Mouse (Mus musculus) heart, embryonic 12.5 days (tissue): Measurements from ENCODE around the gene Tjp1. TPM values are rescaled to one million over a fixed set of nuclear protein-coding genes. Genes with fewer than 3 reads are reported as not detected.
A peak's percentile ranks its signal among the peaks of the same experiment; 100 is the strongest.

Experiments
- ATAC-seq: fragments of 200-750 bp; cut with Nextera tagmentation; 2 replicates; pipeline ENCODE4 v1.8.0; 2017; ENCODE audit warnings: moderate TSS enrichment, moderate library complexity; ENCODE audit not compliant: insufficient number of reproducible peaks, low FRiP score
- H3K27ac ChIP-seq: fragments of 300-500 bp; sonication (generic); 2 replicates; pipeline ENCODE4 v1.5.1; 2016; ENCODE audit warnings: mild to moderate bottlenecking, moderate library complexity; ENCODE audit not compliant: poor library complexity, severe bottlenecking
- H3K27me3 ChIP-seq: fragments of 300-500 bp; sonication (generic); replicated peaks from 2 replicates; pipeline ENCODE4 v1.6.1; 2016; ENCODE audit warnings: mild to moderate bottlenecking, moderate library complexity
- H3K36me3 ChIP-seq: fragments of 300-500 bp; sonication (generic); 2 replicates; pipeline ENCODE4 v1.6.1; 2016; ENCODE audit warnings: mild to moderate bottlenecking, moderate library complexity
- H3K4me1 ChIP-seq: fragments of 300-500 bp; sonication (generic); replicated peaks from 2 replicates; pipeline ENCODE4 v1.6.1; 2016; ENCODE audit warnings: mild to moderate bottlenecking
- H3K4me2 ChIP-seq: fragments of 300-500 bp; sonication (generic); 2 replicates; pipeline ENCODE4 v1.6.1; 2016; ENCODE audit warnings: mild to moderate bottlenecking, moderate library complexity
- H3K4me3 ChIP-seq: fragments of 300-500 bp; sonication (generic); 2 replicates; pipeline ENCODE4 v1.5.1; 2016; ENCODE audit warnings: mild to moderate bottlenecking
- H3K9ac ChIP-seq: fragments of 300-500 bp; sonication (generic); 2 replicates; pipeline ENCODE4 v1.6.1; 2016; ENCODE audit warnings: mild to moderate bottlenecking, moderate library complexity
- H3K9me3 ChIP-seq: fragments of 300-500 bp; sonication (generic); replicated peaks from 2 replicates; pipeline ENCODE4 v1.6.1; 2016; ENCODE audit warnings: mild to moderate bottlenecking, moderate library complexity
- WGBS: fragments of 180-500 bp; shearing (Covaris S2); methylation state at CpG from one replicate; pipeline ENCODE4 v1.1.7; 2016; 5-methylcytosine and 5-hydroxymethylcytosine counted together
- polyA plus RNA-seq: library from polyadenylated mRNA; unstranded; fragments of >200 nt; fragmentation: Nextera tagmentation; extraction: Ambion mirVana; gene quantifications from 2 replicates; pipeline ENCODE4 v1.2.1, GENCODE M21; 2016

Gene Tjp1
- polyA plus RNA-seq, 1 experiment from 2014 or later: 35.5 TPM

- Histone ChIP-seq H3K4me2 (no peak overlapping the region), H3K27me3 (no peaks in the 10 kb centered on the region), H3K9me3 (no peaks in the 10 kb centered on the region), H3K4me1 (peaks cover 32% of the 10 kb centered on the region), H3K4me3 (no peak overlapping the region), H3K27ac (0 out of 2 replicates have a peak overlapping the region, but pooled peaks have one; percentile 5), H3K9ac (0 out of 2 replicates have a peak overlapping the region, but pooled peaks have one; percentile 28), H3K36me3 (no peaks in the 10 kb centered on the region)
- no peak for ATAC-seq
- 62% methylated on average over 1 of the region's 1 CpGs for WGBS
These were observed 171.4 kb downstream of the Tjp1 start for GRCm38 (mm10) chr7:65356204-65356603.

GRCm38 (mm10) chr7:65354908-65355307 lies 172.7 kb downstream of the Tjp1 start:
- Histone ChIP-seq H3K27ac (no peak overlapping the region), H3K4me3 (no peak overlapping the region)
- WGBS: 38% methylated on average over 2 of the region's 2 CpGs

GRCm38 (mm10) chr7:65350348-65351079 lies 177.1 kb downstream of the Tjp1 start:
- H3K4me3 ChIP-seq: no peak overlapping the region
- ATAC-seq: no peak
- no peaks in the 10 kb centered on the region for H3K36me3 ChIP-seq
- 60% methylated on average over 4 of the region's 4 CpGs for WGBS
- H3K27me3 ChIP-seq: no peaks in the 10 kb centered on the region
- peaks cover 19% of the 10 kb centered on the region for H3K4me1 ChIP-seq
- H3K9ac ChIP-seq: no peak overlapping the region
- H3K4me2 ChIP-seq: no peak overlapping the region
- no peak overlapping the region for H3K27ac ChIP-seq
- no peaks in the 10 kb centered on the region for H3K9me3 ChIP-seq

More at GRCm38 (mm10) chr7:65354908-65355307, 172.7 kb downstream of the Tjp1 start:
- no peaks in the 10 kb centered on the region for H3K36me3 ChIP-seq
- H3K9ac ChIP-seq: no peak overlapping the region
- H3K27me3 ChIP-seq: no peaks in the 10 kb centered on the region
- H3K4me2 ChIP-seq: no peak overlapping the region
- no peak for ATAC-seq
- no peaks in the 10 kb centered on the region for H3K9me3 ChIP-seq
- H3K4me1 ChIP-seq: peaks cover 38% of the 10 kb centered on the region

GRCm38 (mm10) chr7:65348540-65348939 lies 179.0 kb downstream of the Tjp1 start:
- H3K9ac ChIP-seq: no peak overlapping the region
- no peaks in the 10 kb centered on the region for H3K36me3 ChIP-seq
- peaks cover 19% of the 10 kb centered on the region for H3K4me1 ChIP-seq
- H3K9me3 ChIP-seq: no peaks in the 10 kb centered on the region
- H3K4me3 ChIP-seq: no peak overlapping the region
- no peak overlapping the region for H3K27ac ChIP-seq
- H3K27me3 ChIP-seq: no peaks in the 10 kb centered on the region
- no peak overlapping the region for H3K4me2 ChIP-seq
- ATAC-seq: no peak

GRCm38 (mm10) chr7:65345314-65345713 lies 182.3 kb downstream of the Tjp1 start:
- H3K4me3 ChIP-seq: no peak overlapping the region
- H3K4me1 ChIP-seq: peaks cover 11% of the 10 kb centered on the region
- 82% methylated on average over 3 of the region's 3 CpGs for WGBS
- H3K9ac ChIP-seq: no peak overlapping the region
- no peak overlapping the region for H3K27ac ChIP-seq
- H3K9me3 ChIP-seq: no peaks in the 10 kb centered on the region
- H3K36me3 ChIP-seq: peaks cover 23% of the 10 kb centered on the region
- H3K4me2 ChIP-seq: no peak overlapping the region
- H3K27me3 ChIP-seq: no peaks in the 10 kb centered on the region
- no peak for ATAC-seq

- Histone ChIP-seq H3K4me2 (no peak overlapping the region), H3K4me3 (no peak overlapping the region), H3K9me3 (no peaks in the 10 kb centered on the region), H3K9ac (no peak overlapping the region), H3K27ac (no peak overlapping the region), H3K4me1 (no peaks in the 10 kb centered on the region), H3K36me3 (peaks cover 67% of the 10 kb centered on the region), H3K27me3 (no peaks in the 10 kb centered on the region)
- no peak for ATAC-seq
- 88% methylated on average over 7 of the region's 7 CpGs for WGBS
These were observed 189.9 kb downstream of the Tjp1 start for GRCm38 (mm10) chr7:65337581-65338270.

- H3K36me3 ChIP-seq: peaks cover 63% of the 10 kb centered on the region
These were observed 194.4 kb downstream of the Tjp1 start for GRCm38 (mm10) chr7:65333081-65333760.

GRCm38 (mm10) chr7:65319047-65319725 lies 208.4 kb downstream of the Tjp1 start:
- H3K4me2 ChIP-seq: no peak overlapping the region
- no peak overlapping the region for H3K9ac ChIP-seq
- H3K9me3 ChIP-seq: no peaks in the 10 kb centered on the region
- peaks cover 65% of the 10 kb centered on the region for H3K36me3 ChIP-seq
- H3K4me1 ChIP-seq: no peaks in the 10 kb centered on the region
- no peaks in the 10 kb centered on the region for H3K27me3 ChIP-seq
- 73% methylated on average over 5 of the region's 5 CpGs for WGBS
- no peak overlapping the region for H3K4me3 ChIP-seq
- no peak overlapping the region for H3K27ac ChIP-seq
- ATAC-seq: no peak

More at GRCm38 (mm10) chr7:65333081-65333760, 194.4 kb downstream of the Tjp1 start:
- H3K4me3 ChIP-seq: no peak overlapping the region
- no peaks in the 10 kb centered on the region for H3K9me3 ChIP-seq
- no peak overlapping the region for H3K4me2 ChIP-seq
- no peak for ATAC-seq
- no peak overlapping the region for H3K27ac ChIP-seq
- WGBS: 75% methylated on average over 2 of the region's 2 CpGs
- H3K4me1 ChIP-seq: no peaks in the 10 kb centered on the region
- H3K27me3 ChIP-seq: no peaks in the 10 kb centered on the region
- no peak overlapping the region for H3K9ac ChIP-seq

GRCm38 (mm10) chr7:65317418-65317817 lies 210.2 kb downstream of the Tjp1 start:
- WGBS: 38% methylated on average over 5 of the region's 5 CpGs
- H3K36me3 ChIP-seq: peaks cover 68% of the 10 kb centered on the region

GRCm38 (mm10) chr7:65315182-65315581 lies 212.4 kb downstream of the Tjp1 start:
- Histone ChIP-seq H3K9me3 (no peaks in the 10 kb centered on the region), H3K4me1 (no peaks in the 10 kb centered on the region), H3K9ac (no peak overlapping the region), H3K36me3 (peaks cover 76% of the 10 kb centered on the region), H3K4me3 (no peak overlapping the region), H3K27me3 (no peaks in the 10 kb centered on the region), H3K27ac (no peak overlapping the region), H3K4me2 (no peak overlapping the region)
- no peak for ATAC-seq
- 89% methylated on average over 2 of the region's 2 CpGs for WGBS

More at GRCm38 (mm10) chr7:65317418-65317817, 210.2 kb downstream of the Tjp1 start:
- Histone ChIP-seq H3K9ac (no peak overlapping the region), H3K4me1 (no peaks in the 10 kb centered on the region), H3K9me3 (no peaks in the 10 kb centered on the region), H3K27ac (no peak overlapping the region), H3K4me2 (no peak overlapping the region), H3K4me3 (no peak overlapping the region), H3K27me3 (no peaks in the 10 kb centered on the region)
- no peak for ATAC-seq
